ENCODE assay signal across 10 mouse cellular contexts in the genomic region with DNA sequence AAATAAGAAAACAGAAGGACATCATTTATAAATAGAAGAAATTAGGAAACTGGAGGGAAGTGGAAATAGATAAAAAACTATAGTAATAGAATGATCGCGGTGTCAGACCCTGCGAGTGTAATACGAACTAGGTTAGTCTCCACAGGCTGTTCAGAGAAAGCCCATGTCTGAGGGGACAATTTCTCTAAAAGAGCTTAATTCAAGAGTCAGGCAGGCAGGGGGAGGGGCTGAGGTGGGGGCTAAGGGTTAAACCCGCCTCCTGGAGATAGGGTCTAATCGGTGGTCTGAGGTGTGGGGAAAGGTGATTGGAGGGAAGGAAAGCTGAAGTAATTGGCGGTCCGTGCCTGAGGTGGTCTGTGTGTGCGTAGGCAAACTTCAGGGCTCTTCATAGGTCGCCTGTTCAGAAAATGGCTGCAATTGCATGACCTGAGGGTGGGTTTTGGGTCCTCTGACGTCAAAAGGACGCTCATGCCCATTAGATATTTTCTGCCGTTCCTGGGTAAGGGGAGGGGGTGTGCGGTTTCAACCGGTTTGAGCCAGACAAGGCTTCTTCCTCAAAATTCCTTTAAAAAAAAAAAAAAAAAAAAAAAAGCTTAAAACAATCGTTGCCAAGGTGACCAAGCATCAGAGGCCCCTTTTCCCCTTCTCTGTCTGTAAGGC. TPM values are rescaled to one million over a fixed set of nuclear protein-coding genes. Genes with fewer than 3 reads are reported as not detected.
DNase-seq lines count a peak whose midpoint lies in the region; ATAC-seq and TF ChIP-seq lines count a peak whose summit lies in the region.
"Had no signal": no experiment of that assay in that cellular context is flagged by ENCODE, and none has a peak within 500 bp of the region (broad histone marks: within the 10 kb centered on the region; RNA-seq: fewer than 3 reads in every experiment).

No protein-coding gene starts in this region.

- no peak for TF ChIP-seq CTCF in midbrain, postnatal 0 days (IDR thresholded peaks at IDR 0.05)

- H3K4me2 ChIP-seq in kidney, embryonic 14.5 days (replicated peaks; ENCODE audit: low read depth, low read length) = peak overlapping the region; percentile 31
- H3K4me2 ChIP-seq in hindbrain, embryonic 13.5 days = peak overlapping the region; percentile 56
- peak overlapping the region; percentile 20; the same call in 1 of the 2 replicates for H3K4me2 ChIP-seq in midbrain, postnatal 0 days (ENCODE audit: low read depth, low read length, poor library complexity, severe bottlenecking)

- H3K9ac ChIP-seq in kidney, embryonic 14.5 days (ENCODE audit: low read depth, low read length) = no peak overlapping the region
- no peak overlapping the region for H3K9ac ChIP-seq in hindbrain, embryonic 13.5 days
- no peak overlapping the region for H3K9ac ChIP-seq in midbrain, postnatal 0 days (replicated peaks; ENCODE audit: low read length, poor library complexity, severe bottlenecking)

- peak; percentile 67 for ATAC-seq in kidney, embryonic 14.5 days (ENCODE audit: low FRiP score, low TSS enrichment)
- peak; percentile 85 for ATAC-seq in hindbrain, embryonic 13.5 days (ENCODE audit: low FRiP score)
- ATAC-seq in midbrain, postnatal 0 days (ENCODE audit: low FRiP score) = peak; percentile 83
- ATAC-seq in CD4-positive, CD25-positive, alpha-beta regulatory T cell, adult 4 months = no peak

- H3K27ac ChIP-seq in kidney, embryonic 14.5 days (ENCODE audit: low read depth, low read length) = no peak overlapping the region
- H3K27ac ChIP-seq in hindbrain, embryonic 13.5 days = no peak overlapping the region
- H3K27ac ChIP-seq in midbrain, postnatal 0 days (ENCODE audit: low read depth, low read length) = no peak overlapping the region
- H3K27ac ChIP-seq: kidney, postnatal 0 days had no signal

- H3K4me3 ChIP-seq in kidney, embryonic 14.5 days (ENCODE audit: low read length) = peak overlapping the region; percentile 17
- H3K4me3 ChIP-seq in hindbrain, embryonic 13.5 days = peak overlapping the region; percentile 17
- H3K4me3 ChIP-seq in midbrain, postnatal 0 days (ENCODE audit: low read depth, low read length) = no peak overlapping the region

- 2% methylated on average over 16 of the region's 16 CpGs for WGBS in kidney, embryonic 14.5 days
- 2% methylated on average over 16 of the region's 16 CpGs for WGBS in hindbrain, embryonic 13.5 days
- WGBS in midbrain, postnatal 0 days = 2% methylated on average over 16 of the region's 16 CpGs

- H3K9me3 ChIP-seq in kidney, embryonic 14.5 days (ENCODE audit: control insufficient read depth, low read length) = no peaks in the 10 kb centered on the region; the same call in 1 of the 2 replicates
- no peaks in the 10 kb centered on the region for H3K9me3 ChIP-seq in hindbrain, embryonic 13.5 days
- no peaks in the 10 kb centered on the region for H3K9me3 ChIP-seq in midbrain, postnatal 0 days (ENCODE audit: low read length)

- H3K27me3 ChIP-seq in kidney, embryonic 14.5 days (ENCODE audit: control insufficient read depth, insufficient read depth, low read length) = peaks cover 55% of the 10 kb centered on the region
- H3K27me3 ChIP-seq in hindbrain, embryonic 13.5 days = peaks cover 67% of the 10 kb centered on the region
- H3K27me3 ChIP-seq in midbrain, postnatal 0 days (ENCODE audit: insufficient read depth, low read length) = peaks cover 20% of the 10 kb centered on the region; the same call in 1 of the 2 replicates

- H3K4me1 ChIP-seq in kidney, embryonic 14.5 days (ENCODE audit: control insufficient read depth, insufficient read depth, low read length) = no peaks in the 10 kb centered on the region
- peaks cover 12% of the 10 kb centered on the region for H3K4me1 ChIP-seq in hindbrain, embryonic 13.5 days (replicated peaks)
- H3K4me1 ChIP-seq in midbrain, postnatal 0 days (ENCODE audit: insufficient read depth, low read length) = peaks cover 4% of the 10 kb centered on the region; the same call in 1 of the 2 replicates

- no peak for DNase-seq in kidney, postnatal 25 days
- peak; percentile 85 for DNase-seq in embryo, embryonic 11 days
- peak; percentile 63 for DNase-seq in midbrain, postnatal 0 days (ENCODE audit: low spot score)
- no peak for DNase-seq in adrenal gland, adult 8-10 months
- no peak for DNase-seq in layer of hippocampus, postnatal 36 days

- no peaks in the 10 kb centered on the region for H3K36me3 ChIP-seq in kidney, embryonic 14.5 days (ENCODE audit: control insufficient read depth, insufficient read depth, low read length)
- H3K36me3 ChIP-seq in hindbrain, embryonic 13.5 days = no peaks in the 10 kb centered on the region
- no peaks in the 10 kb centered on the region for H3K36me3 ChIP-seq in midbrain, postnatal 0 days (ENCODE audit: insufficient read depth, low read length)

RNA-seq across cellular contexts. Expression of a gene that starts 26.1 kb away (rescaled TPM):
- polyA plus RNA-seq in kidney, embryonic 14.5 days (2014; fragmentation: Nextera tagmentation; extraction: Ambion mirVana) = 8.1 and 8.6 TPM in 2 replicates
- 34.9 and 36.9 TPM in 2 replicates for polyA plus RNA-seq in hindbrain, embryonic 13.5 days (2015; fragmentation: Nextera tagmentation; extraction: Ambion mirVana)
- 31.6 and 35.3 TPM in 2 replicates for total RNA-seq in midbrain, postnatal 0 days (2014; rRNA removed)
- polyA plus RNA-seq in midbrain, postnatal 0 days (2015; fragmentation: Nextera tagmentation; extraction: Ambion mirVana) = 26.7 and 45.9 TPM in 2 replicates
- 10 to 100 TPM in 2 of 4 experiments, 1 to 10 TPM in 2; 6.2 to 12.0 (median 9.7) TPM for total RNA-seq in adrenal gland, adult 8-10 months (2022)
- total RNA-seq in layer of hippocampus, postnatal 36 days (2021) = 10 to 100 TPM; 17.9 to 22.2 TPM
- not detected for polyA plus RNA-seq in CD4-positive, CD25-positive, alpha-beta regulatory T cell, adult 4 months (2017; shearing (Covaris generic))
- total RNA-seq: MEL had no signal

RNA-seq across cellular contexts. Expression of a gene that starts 32.6 kb away (rescaled TPM):
- 0.10 and 0.28 TPM in 2 replicates for polyA plus RNA-seq in kidney, embryonic 14.5 days (2014; fragmentation: Nextera tagmentation; extraction: Ambion mirVana)
- 0.47 and 0.73 TPM in 2 replicates for polyA plus RNA-seq in hindbrain, embryonic 13.5 days (2015; fragmentation: Nextera tagmentation; extraction: Ambion mirVana)
- 0.16 and 1.2 TPM in 2 replicates for total RNA-seq in midbrain, postnatal 0 days (2014; rRNA removed)
- polyA plus RNA-seq in midbrain, postnatal 0 days (2015; fragmentation: Nextera tagmentation; extraction: Ambion mirVana) = 1.2 TPM in 2 replicates
- total RNA-seq in adrenal gland, adult 8-10 months (2022) = under 1 TPM in 3 of 4 experiments, not detected in 1; 0.23 to 0.42 (median 0.38) TPM
- total RNA-seq in layer of hippocampus, postnatal 36 days (2021) = under 1 TPM; 0.62 to 0.63 TPM
- not detected for polyA plus RNA-seq in CD4-positive, CD25-positive, alpha-beta regulatory T cell, adult 4 months (2017; shearing (Covaris generic))
- total RNA-seq: MEL had no signal

Comparison
In these comparisons a context has a peak if more than half of its experiments do, and no peak if none do; other contexts are left out.
1. DNase-seq: peak in embryo, embryonic 11 days (single experiment) and midbrain, postnatal 0 days (single experiment); none in kidney, postnatal 25 days (0 of 2), adrenal gland, adult 8-10 months (single experiment) and layer of hippocampus, postnatal 36 days (0 of 2).
2. Peak in every context shown above with its lines, with median percentiles within 50 percentile points of each other: H3K4me2 ChIP-seq.